Mouse (Mus musculus) limb, embryonic 14.5 days (tissue): ENCODE measurements around the gene Ulk4. TPM values are rescaled to one million over a fixed set of nuclear protein-coding genes. Genes with fewer than 3 reads are reported as not detected.
A peak's percentile ranks its signal among the peaks of the same experiment; 100 is the strongest.
"Not testable (repeated sequence)": the region's sequence is repeated elsewhere in the genome, so short reads cannot be mapped to it uniquely, and the experiment has no call there.

ENCODE experiments used
- ATAC-seq: fragments of 200-750 bp; cut with Nextera tagmentation; 2 replicates; pipeline ENCODE4 v1.8.0; 2017; ENCODE audit warnings: low read depth, moderate number of reproducible peaks, moderate TSS enrichment; ENCODE audit not compliant: low FRiP score
- DNase-seq: peaks from one replicate; pipeline ENCODE4 v3.0.0-alpha.2; 2015; ENCODE audit warnings: low spot score
- H3K27ac ChIP-seq: fragments of 300-500 bp; sonication (generic); replicated peaks from 2 replicates; pipeline ENCODE4 v1.5.1; 2014; ENCODE audit warnings: low read depth, mild to moderate bottlenecking, low read length, moderate library complexity, mixed read lengths
- H3K27me3 ChIP-seq: fragments of 300-500 bp; sonication (generic); 2 replicates; pipeline ENCODE4 v1.6.1; 2014; ENCODE audit warnings: low read length, mixed read lengths; ENCODE audit not compliant: control insufficient read depth, insufficient read depth
- H3K36me3 ChIP-seq: fragments of 300-500 bp; sonication (generic); 2 replicates; pipeline ENCODE4 v1.6.1; 2014; ENCODE audit warnings: mild to moderate bottlenecking, low read length, moderate library complexity, mixed read lengths; ENCODE audit not compliant: control insufficient read depth, insufficient read depth
- H3K4me1 ChIP-seq: fragments of 300-500 bp; sonication (generic); 2 replicates; pipeline ENCODE4 v1.6.1; 2014; ENCODE audit warnings: antibody characterized with exemption, low read length, mixed read lengths; ENCODE audit not compliant: control insufficient read depth, insufficient read depth
- H3K4me2 ChIP-seq: fragments of 300-500 bp; sonication (generic); replicated peaks from 2 replicates; pipeline ENCODE4 v1.6.1; 2014; ENCODE audit warnings: low read depth, mild to moderate bottlenecking, low read length, moderate library complexity; ENCODE audit not compliant: severe bottlenecking
- H3K4me3 ChIP-seq: fragments of 300-500 bp; sonication (generic); replicated peaks from 2 replicates; pipeline ENCODE4 v1.5.1; 2014; ENCODE audit warnings: low read length
- H3K9ac ChIP-seq: fragments of 300-500 bp; sonication (generic); 2 replicates; pipeline ENCODE4 v1.6.1; 2014; ENCODE audit warnings: mild to moderate bottlenecking, low read depth, low read length, moderate library complexity; ENCODE audit not compliant: severe bottlenecking
- H3K9me3 ChIP-seq: fragments of 300-500 bp; sonication (generic); 2 replicates; pipeline ENCODE4 v1.6.1; 2016; ENCODE audit warnings: low read length; ENCODE audit not compliant: control insufficient read depth
- POLR2A ChIP-seq: fragments of 200-500 bp; IDR thresholded peaks from 2 replicates; pipeline ENCODE4 v1.8.0; 2012; ENCODE audit warnings: inconsistent platforms, mild to moderate bottlenecking, moderate library complexity, borderline replicate concordance; ENCODE audit not compliant: insufficient read depth, insufficient read length; ENCODE audit errors: extremely low read depth
- WGBS: fragments of 180-500 bp; shearing (Covaris S2); extraction: QIAGEN DNeasy Blood & Tissue Kit; methylation state at CpG from one replicate; pipeline ENCODE4 v1.1.7; 2014; 5-methylcytosine and 5-hydroxymethylcytosine counted together
- polyA plus RNA-seq, 2 experiments: library from polyadenylated mRNA; depleted of rRNA in 1 of 2; stranded (reverse) in 1 of 2; unstranded in 1 of 2; fragments of >200 nt; fragmentation: Nextera tagmentation in 1 of 2; extraction: Ambion mirVana in 1 of 2; gene quantifications; 2 replicates each; pipeline versions ENCODE4 v1.2.1 to v1.2.3; 2012 to 2014

Gene Ulk4
- polyA plus RNA-seq, 2 experiments: 6.4 to 123 TPM

DNA sequence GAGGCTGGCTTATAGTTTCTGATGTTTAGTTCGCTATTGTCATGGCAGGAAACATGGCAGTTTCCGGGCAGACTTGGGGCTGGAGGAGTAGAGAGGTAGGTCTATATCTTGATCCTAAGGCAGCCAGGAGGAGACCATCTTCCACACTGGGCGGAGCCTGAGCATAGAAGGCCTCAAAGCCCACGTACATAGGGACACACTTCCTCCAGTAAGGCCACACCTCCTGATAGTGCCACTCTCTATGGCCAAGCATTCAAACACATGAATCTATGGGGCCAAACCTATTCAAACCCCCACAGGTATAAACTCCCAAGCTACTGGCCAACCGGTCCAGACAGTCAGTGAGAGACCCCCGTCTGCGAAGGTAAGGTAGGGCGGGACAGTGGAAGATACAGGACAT, 35.6 kb downstream of the Ulk4 start:
- Histone ChIP-seq H3K27me3 (no peaks in the 10 kb centered on the region), H3K27ac (no peak overlapping the region), H3K36me3 (no peaks in the 10 kb centered on the region), H3K4me3 (no peak overlapping the region), H3K9ac (no peak overlapping the region), H3K4me2 (no peak overlapping the region), H3K9me3 (no peaks in the 10 kb centered on the region), H3K4me1 (no peaks in the 10 kb centered on the region)
- ATAC-seq (no peak), DNase-seq (no peak)
- TF ChIP-seq POLR2A: no peak
- 79% methylated on average over 8 of the region's 8 CpGs for WGBS

DNA sequence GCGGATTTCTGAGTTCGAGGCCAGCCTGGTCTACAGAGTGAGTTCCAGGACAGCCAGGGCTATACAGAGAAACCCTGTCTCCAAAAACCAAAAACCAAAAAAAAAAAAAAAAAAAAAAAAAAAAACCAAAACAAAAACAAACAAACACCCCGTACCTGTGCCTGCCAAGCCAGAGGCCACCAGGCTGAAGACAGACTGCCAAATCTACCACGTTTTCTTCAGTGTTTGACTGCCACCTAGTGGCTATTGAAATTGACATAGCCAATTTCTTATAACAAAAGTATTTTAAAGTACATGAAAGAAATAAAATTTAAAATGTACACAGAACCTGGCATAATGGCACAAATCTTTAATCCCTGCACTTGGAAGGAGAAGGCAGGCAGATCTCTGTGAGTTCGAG, 36.8 kb downstream of the Ulk4 start:
- H3K27ac ChIP-seq, H3K36me3 ChIP-seq, H3K9me3 ChIP-seq, H3K4me3 ChIP-seq, H3K4me2 ChIP-seq, H3K9ac ChIP-seq, H3K4me1 ChIP-seq, H3K27me3 ChIP-seq: not testable (repeated sequence)
- peak; percentile 30; the same call in 1 of the 2 replicates for ATAC-seq
- peak; percentile 92 for DNase-seq
- whole genome bisulfite sequencing: 32% methylated on average over 4 of the region's 5 CpGs

DNA sequence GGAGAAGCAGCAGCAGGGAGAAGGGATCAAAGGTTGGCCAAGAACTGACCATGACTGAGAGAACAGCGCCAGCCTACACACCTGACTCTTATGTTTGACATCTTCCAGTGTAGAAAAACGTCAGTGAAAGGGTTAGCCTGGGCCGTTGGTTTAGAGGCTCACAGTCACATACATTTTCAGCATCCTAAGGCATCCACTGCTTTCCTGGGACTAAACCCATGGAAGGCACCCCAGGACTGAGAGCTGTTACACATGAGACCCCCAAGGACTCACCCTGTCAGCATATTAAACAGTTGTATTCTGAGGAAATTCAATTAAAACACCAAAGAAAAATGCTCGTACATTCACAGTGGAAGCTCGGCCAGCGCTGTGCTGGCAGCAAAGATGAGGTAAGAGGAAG, 37.4 kb downstream of the Ulk4 start:
- Histone ChIP-seq H3K9me3 (no peaks in the 10 kb centered on the region), H3K4me3 (no peak overlapping the region), H3K36me3 (no peaks in the 10 kb centered on the region), H3K4me2 (no peak overlapping the region), H3K9ac (no peak overlapping the region), H3K4me1 (no peaks in the 10 kb centered on the region), H3K27ac (no peak overlapping the region), H3K27me3 (no peaks in the 10 kb centered on the region)
- no peak for DNase-seq
- no peak for TF ChIP-seq POLR2A
- ATAC-seq: no peak
- 70% methylated on average over 6 of the region's 6 CpGs for WGBS

DNA sequence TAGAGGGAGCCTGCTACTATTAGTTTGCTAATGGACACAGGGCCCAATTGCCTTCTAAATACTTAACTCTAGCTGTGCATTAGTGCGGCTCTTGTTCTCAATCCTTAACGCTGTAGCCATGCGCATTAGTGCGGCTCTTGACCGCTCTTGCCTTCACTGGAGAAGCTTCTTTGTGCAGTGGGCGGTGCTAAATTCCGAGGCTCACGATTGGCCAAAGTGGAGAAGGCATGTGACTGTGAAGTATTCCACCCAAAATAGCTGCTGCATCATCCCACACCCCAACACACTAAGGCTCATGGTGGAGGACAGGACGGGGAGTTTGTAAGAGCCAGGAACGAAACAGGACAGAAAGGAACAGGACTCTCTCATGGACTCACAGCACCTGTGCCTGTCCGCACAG, 58.4 kb downstream of the Ulk4 start:
- no peaks in the 10 kb centered on the region for H3K27me3 ChIP-seq
- no peaks in the 10 kb centered on the region for H3K9me3 ChIP-seq
- H3K4me1 ChIP-seq: no peaks in the 10 kb centered on the region
- 81% methylated on average over 11 of the region's 11 CpGs for WGBS
- ATAC-seq (no peak), DNase-seq (no peak)
- H3K9ac ChIP-seq: no peak overlapping the region
- no peak overlapping the region for H3K4me3 ChIP-seq
- H3K36me3 ChIP-seq: no peaks in the 10 kb centered on the region
- TF ChIP-seq POLR2A: no peak
- no peak overlapping the region for H3K27ac ChIP-seq
- H3K4me2 ChIP-seq: no peak overlapping the region

DNA sequence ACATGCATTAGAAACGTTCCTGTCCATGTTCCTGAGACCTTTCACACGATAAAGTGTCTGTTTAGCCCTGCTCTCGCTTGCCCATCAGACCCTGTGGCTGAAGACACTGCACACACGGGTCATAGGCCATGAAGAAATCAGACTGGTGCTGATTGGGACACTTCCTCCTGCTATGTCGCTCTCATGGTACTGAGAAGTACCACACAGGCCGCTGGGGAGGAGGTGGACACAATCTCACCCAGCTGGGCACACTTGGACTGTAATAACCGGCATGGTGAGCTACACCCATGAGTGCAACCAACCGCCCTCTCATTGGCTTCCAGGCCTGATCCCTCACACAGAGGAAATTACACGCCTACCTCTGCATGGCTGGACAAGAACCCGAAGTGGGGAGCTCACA, 58.8 kb downstream of the Ulk4 start:
- DNase-seq: no peak
- H3K4me1 ChIP-seq: no peaks in the 10 kb centered on the region
- no peaks in the 10 kb centered on the region for H3K9me3 ChIP-seq
- no peaks in the 10 kb centered on the region for H3K36me3 ChIP-seq
- no peak for ATAC-seq
- whole genome bisulfite sequencing: 87% methylated on average over 10 of the region's 10 CpGs
- H3K27ac ChIP-seq: no peak overlapping the region
- H3K9ac ChIP-seq: no peak overlapping the region
- no peaks in the 10 kb centered on the region for H3K27me3 ChIP-seq
- H3K4me2 ChIP-seq: no peak overlapping the region
- no peak overlapping the region for H3K4me3 ChIP-seq
- TF ChIP-seq POLR2A: no peak

DNA sequence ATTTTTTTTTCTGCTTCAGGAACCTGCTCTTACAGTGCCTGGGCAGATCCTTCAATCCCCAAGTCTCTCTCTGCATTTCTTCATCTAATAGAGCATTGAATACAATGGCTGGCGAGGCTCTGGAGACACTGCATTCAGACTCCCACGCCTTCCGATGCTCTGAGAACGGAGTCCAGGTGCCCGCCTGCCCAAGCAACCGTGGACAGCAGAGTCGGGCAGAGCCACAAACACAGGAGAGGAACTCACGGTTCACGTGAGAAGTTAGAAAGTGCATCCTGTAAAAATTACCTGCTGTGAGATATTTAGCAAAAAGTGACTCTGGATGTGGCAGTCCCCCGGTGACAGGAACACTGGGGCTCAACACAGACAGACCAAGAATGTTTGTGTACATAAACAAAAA, 59.3 kb downstream of the Ulk4 start:
- no peak for TF ChIP-seq POLR2A
- ATAC-seq (no peak), DNase-seq (no peak)
- no peak overlapping the region for H3K9ac ChIP-seq
- H3K4me2 ChIP-seq: no peak overlapping the region
- H3K4me1 ChIP-seq: no peaks in the 10 kb centered on the region
- no peaks in the 10 kb centered on the region for H3K27me3 ChIP-seq
- no peaks in the 10 kb centered on the region for H3K9me3 ChIP-seq
- H3K4me3 ChIP-seq: no peak overlapping the region
- H3K36me3 ChIP-seq: no peaks in the 10 kb centered on the region
- WGBS: 87% methylated on average over 10 of the region's 10 CpGs
- no peak overlapping the region for H3K27ac ChIP-seq
